Mouse (Mus musculus) cerebellum, adult 11 months (tissue): ENCODE results near the gene Usp29.
A peak's percentile ranks its signal among the peaks of the same experiment; 100 is the strongest.
"Not testable (repeated sequence)": the region's sequence is repeated elsewhere in the genome, so short reads cannot be mapped to it uniquely, and the experiment has no call there.

Experiments
- DNase-seq: peaks from one replicate; pipeline ENCODE4 v3.0.0; 2022

Gene Usp29

DNA sequence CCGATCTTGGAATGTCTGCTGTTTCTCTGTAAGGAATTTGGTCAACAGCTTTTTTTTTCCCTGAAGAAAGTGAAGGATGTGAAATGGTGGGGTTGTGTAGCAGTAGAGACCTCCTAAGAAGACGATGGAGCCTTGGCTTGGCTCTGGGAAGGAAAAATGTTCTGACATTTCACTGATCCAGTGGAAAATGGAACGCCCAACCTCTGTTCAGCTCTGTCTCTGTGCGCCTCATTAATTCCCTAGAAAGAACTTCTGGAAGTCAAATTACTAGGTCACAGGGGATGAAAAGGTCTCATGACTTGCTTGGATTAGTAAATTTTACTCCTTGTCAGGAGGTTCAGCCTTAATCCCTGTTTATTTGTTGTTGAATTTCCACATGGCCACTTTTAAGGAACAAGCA is 92.3 kb downstream of the Usp29 start:
- DNase-seq: no peak

DNA sequence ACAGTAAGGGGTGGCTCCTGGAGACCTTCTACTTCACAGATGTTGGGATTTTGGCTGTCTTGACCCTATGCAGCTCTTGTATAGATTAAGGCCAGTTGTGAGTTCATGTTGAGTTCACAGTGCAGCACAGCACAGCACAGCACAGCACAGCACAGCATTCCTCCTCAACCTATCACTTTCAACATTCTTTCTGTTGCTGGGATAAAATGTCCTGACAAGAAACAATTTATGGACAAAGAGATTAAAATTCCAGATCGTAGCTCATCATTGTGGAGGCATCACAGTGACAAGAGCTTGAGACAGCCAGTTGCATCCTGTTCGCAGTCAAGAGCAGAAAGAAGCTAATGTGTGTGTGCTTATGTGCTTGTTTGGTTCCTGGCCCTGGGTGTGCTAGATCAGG is 93.3 kb downstream of the Usp29 start:
- DNase-seq: no peak

DNA sequence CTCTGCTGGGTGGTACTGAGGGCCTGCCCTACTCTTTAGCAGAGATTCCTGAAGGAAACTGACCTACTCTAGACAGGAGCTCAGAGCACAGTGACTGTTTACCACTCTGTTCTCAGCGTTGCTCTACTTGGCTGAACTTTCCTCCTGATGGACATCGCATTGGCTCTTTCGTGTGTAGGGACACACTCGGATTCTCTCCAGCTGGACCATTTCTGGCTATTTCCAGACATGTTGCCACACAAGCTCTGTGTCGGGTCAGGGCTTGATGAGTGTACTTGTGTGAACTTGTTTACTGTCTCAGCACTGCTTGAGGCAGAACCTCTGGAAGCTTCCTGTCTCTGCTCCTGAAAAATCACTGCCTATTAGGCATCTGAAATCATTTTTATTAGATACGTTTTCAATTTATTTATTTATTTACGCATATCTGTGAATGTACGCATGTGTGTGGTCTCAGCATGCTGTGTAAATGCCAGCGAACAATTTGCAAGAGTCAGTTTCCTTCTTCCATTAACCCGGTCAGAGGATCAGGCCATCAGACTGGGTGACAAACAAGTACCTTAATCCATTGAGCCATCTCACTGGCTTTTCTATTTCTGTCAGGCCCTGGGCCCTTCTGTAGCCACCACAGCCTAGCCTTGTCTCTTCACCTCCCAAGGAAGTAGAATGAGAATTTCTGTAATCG is 95.7 kb downstream of the Usp29 start:
- DNase-seq: no peak

GRCm38 (mm10) chr7:6829148-6829547 is 98.8 kb downstream of the Usp29 start:
- no peak for DNase-seq

GRCm38 (mm10) chr7:6834950-6835349 is 104.6 kb downstream of the Usp29 start:
- DNase-seq: no peak

DNA sequence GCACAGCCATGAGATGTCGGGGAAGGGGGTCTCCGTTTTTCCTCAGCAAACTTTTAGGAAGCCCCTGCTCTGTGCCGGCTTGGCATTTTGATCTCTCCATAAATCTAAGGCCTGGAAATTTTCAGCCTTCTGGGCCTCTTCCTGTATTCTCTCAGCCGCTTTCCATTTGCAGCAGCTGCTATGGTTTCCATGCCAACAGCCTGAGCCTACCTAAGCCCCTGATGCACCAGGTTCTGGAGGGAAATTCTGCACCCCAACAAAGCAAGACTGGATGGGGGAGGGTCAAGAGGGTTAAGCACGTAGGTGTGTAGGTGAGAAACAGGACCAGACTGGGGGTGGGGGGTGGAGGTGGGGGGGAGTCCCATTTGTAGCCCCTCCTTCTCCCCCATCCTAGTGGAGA is 105.0 kb downstream of the Usp29 start:
- no peak for DNase-seq

DNA sequence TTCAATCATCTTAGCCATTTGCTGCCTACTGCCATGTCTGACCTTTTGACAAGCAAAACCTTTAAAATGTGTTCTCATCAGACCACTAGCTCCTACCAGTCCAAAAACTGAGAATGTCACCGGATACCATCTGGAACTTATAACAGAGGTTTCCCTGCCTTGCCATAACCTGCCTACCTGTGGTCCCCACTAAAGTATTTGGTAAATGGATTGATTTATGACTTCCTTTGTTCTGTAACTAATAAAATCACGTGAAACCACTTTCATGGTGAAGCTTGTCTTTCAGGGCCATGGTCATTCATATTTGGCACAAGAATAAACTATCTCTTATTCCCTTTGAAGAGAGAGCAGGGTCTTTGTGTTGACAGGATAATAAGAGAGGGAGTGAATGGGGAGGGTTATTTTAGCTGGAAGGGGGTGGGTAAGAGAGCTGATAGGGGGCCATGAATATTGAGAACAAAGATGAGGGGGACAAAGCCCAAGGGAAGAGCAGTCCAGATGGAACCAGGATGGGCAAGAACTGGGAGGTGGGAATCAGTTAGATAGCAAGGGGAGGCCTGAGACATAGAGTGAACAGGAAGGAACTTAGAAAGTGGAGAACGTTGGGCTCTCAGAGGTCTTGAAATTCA is 107.0 kb downstream of the Usp29 start:
- no peak for DNase-seq

- no peak for DNase-seq
Observed at GRCm38 (mm10) chr7:6837926-6838554, 107.7 kb downstream of the Usp29 start.

GRCm38 (mm10) chr7:6840860-6841259 is 110.5 kb downstream of the Usp29 start:
- peak; percentile 13 for DNase-seq

DNA sequence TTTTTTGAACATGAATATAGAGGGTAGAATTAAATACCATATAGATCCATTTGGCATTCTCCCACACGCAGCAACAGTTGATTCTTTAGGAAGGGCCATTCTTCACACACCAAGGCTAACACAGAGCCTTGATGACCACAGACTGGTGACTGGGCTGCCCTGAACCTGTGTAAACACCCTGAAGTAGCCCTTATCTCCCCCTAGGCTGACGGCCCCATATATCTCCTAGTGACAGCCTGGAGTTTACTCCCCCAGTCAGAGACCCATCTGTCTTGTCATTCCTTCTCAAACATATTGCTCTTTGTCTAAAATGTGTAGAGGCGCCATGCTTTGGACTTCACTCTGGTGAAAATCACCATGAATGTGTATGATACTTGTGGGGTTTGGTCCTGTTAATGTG is 119.1 kb downstream of the Usp29 start:
- no peak for DNase-seq

DNA sequence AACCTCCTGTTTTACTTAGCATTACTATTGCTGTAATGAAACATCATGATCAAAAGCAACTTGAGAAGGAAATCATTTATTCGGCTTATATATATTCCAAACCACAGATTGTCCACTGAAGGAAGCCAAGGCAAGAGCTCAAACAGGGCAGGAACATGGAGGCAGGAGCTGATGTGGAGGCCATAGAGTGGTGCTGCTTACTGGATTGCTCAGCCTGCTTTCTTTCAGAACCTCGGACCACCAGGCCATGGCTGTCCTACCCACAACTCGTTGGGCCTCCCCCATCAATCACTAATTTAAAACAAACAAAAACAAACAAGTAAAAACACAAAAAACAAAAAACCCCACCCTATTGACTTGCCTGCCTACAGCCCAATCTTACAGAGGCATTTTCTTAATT is 119.9 kb downstream of the Usp29 start:
- no peak for DNase-seq

DNA sequence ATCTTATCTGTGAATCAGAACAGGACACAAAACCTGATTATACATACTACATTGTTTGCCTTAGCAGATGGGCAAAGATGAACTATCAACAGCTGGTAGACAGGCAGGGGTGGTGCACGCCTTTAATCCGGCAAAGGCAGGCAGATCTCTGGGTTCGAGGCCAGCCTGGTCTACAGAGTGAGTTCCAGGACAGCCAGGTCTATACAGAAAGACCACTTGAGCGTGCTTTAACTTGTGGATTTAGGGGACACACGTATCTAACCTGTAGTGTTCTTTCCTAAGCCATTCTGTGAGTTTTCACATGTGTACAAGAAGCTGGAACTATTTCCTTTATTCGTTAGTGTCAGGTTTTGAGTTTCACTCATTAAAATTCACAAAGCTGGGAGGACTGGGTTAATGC is 120.9 kb downstream of the Usp29 start:
- DNase-seq: no peak

- no peak for DNase-seq
Observed at GRCm38 (mm10) chr7:6851717-6852503, 121.5 kb downstream of the Usp29 start.

GRCm38 (mm10) chr7:6855613-6856405 is 125.4 kb downstream of the Usp29 start:
- DNase-seq: no peak

- no peak for DNase-seq
Observed at GRCm38 (mm10) chr7:6858694-6859270, 128.4 kb downstream of the Usp29 start.

GRCm38 (mm10) chr7:6860689-6861088 is 130.3 kb downstream of the Usp29 start:
- DNase-seq: no peak

DNA sequence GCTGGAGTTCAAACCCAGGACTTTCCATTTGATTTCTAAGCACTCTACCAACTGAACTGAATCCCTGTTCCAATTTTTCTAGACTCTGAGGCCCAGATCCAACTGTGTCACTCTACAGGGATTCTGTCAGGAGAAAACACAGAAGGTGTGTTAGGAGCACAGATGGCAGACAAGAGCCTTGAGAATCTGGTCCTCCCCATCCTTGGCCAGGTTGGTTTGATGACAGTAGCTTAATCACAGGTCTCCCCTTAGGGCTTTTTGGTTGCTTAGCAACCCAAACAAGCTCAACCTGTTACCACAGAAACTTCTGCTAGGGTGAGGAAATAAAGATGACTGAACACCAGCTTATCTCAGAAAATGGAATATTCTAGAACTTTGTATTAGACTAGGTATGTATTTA is 136.0 kb downstream of the Usp29 start:
- DNase-seq: peak; percentile 39

- no peak for DNase-seq
Observed at GRCm38 (mm10) chr7:6868831-6869230, 138.5 kb downstream of the Usp29 start.

DNA sequence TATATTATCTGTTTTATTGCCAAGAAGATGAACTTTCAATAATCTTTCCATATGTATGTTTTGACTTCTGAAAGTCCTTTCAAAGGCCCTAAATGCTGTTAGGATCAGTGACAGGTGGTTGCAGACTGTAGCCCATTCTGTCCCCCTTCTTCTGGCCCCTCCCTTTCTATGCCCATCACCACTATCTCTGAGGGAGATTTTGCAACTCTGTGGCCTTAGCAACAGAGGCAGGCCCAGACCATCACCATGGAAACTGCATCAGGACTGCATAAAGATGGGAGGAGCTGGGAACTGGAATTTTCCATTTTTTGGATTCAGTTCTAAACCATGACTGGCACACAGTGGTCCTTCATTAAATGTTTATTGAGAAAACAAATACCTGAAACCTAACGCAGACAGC is 139.2 kb downstream of the Usp29 start:
- no peak for DNase-seq

DNA sequence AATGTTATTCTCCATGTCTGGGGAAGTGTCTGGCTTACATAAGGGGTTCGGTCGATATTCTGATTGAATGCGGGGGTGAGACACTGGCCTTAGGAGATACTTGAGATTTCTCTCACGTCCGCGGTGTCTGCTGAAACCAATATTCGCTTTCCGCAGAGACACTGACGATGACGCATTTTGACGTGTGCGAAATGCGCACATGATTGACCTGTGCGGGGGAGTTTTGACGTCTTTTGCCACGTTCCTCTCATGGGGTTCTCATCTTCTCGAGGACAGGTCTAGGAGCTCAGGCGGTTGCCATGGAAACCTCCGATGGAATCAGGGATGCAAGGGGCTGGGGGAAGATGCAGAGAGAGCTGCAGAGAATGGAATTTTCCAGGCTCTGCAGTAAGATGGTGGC is 144.1 kb downstream of the Usp29 start:
- no peak for DNase-seq

- DNase-seq: no peak
Observed at GRCm38 (mm10) chr7:6878202-6878601, 147.8 kb downstream of the Usp29 start.

DNA sequence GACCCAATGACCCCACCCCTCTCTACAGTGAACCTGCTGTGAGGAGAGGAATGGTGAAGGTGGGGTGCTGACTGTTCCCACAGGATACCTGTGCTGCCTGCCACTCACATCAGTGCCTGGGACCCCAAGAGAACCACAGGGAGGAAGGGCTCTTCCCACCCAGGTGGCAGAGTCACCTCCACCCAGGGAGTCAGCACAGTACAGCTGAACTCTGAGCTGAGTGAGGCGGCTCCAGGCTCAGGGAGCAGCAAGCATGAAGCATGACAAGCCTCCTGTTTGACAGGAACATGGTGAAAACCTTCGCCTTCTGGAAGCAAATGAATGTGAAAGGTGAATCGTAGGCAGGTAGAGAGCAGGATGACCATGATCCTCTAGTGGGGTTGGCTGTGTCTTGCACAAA is 148.5 kb downstream of the Usp29 start:
- not testable (repeated sequence) for DNase-seq
